Mouse (Mus musculus): ENCODE data around the gene Scgb3a1. TPM values are rescaled to one million over a fixed set of nuclear protein-coding genes. Genes with fewer than 3 reads are reported as not detected.

The Scgb3a1 gene
- polyA plus RNA-seq, 1 experiment = 19.7 TPM

DNA sequence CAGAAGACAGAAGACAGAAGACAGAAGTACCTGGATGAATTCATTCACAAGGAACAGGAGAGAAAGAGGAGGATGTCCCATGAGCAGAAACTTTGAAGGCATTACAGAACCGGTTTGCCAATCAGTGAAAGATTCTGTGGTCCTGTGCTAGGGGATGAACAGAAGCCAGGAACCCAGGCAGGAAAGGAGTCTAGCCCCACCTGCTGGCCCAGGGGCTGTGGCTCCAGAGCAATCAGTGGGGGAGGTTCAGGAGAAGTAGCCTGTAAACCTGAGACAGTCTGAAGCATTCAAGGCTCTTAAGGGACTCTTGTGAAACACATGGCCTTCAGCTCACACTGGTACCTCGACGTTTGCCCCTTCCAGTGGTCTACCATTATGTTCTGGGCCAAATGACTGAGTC lies 32.3 kb upstream of the Scgb3a1 start:
- no peak overlapping the region for H3K27ac ChIP-seq (ENCODE audit: insufficient read depth, low read depth, low read length)
- no peak for TF ChIP-seq CTCF (IDR thresholded peaks at IDR 0.05; ENCODE audit: extremely low read depth, insufficient read length, insufficient replicate concordance, low read depth, low read length)
- no peak for TF ChIP-seq POLR2A (IDR thresholded peaks at IDR 0.05; ENCODE audit: low read depth, low read length)
- 27% methylated on average over 3 of the region's 3 CpGs for WGBS
- no peaks in the 10 kb centered on the region; the same call in 1 of the 2 replicates for H3K27me3 ChIP-seq (ENCODE audit: control insufficient read depth, insufficient read depth, low read length)
- peaks cover 7% of the 10 kb centered on the region; the same call in 1 of the 2 replicates for H3K4me1 ChIP-seq (ENCODE audit: control insufficient read depth, insufficient read depth, insufficient read length, low read length)
- no peaks in the 10 kb centered on the region for H3K36me3 ChIP-seq (ENCODE audit: control insufficient read depth, insufficient read depth, low read length)
- no peak overlapping the region for H3K4me3 ChIP-seq (ENCODE audit: low read depth, low read length)

DNA sequence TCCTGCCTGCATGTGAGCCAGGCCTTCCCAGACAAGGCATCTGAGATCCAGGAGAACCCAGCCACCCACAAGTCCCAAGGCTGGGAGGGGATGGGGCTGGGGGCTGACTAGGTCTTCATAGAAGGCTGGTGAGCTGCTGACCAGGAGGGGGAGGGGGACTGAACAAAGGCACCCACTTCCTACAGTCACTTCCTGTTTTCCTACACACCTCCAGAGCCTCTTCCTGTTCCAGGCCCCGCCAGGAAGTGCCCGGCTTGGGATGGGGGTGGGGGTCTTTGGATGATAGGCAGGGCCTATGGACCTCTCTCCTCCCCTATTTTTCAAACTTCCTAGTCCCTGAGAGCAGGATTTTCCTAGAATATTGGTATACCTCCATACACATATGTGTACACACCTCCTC lies 31.2 kb upstream of the Scgb3a1 start:
- Histone ChIP-seq H3K27me3 (ENCODE audit: control insufficient read depth, insufficient read depth, low read length) (no peaks in the 10 kb centered on the region; the same call in 1 of the 2 replicates), H3K4me1 (ENCODE audit: control insufficient read depth, insufficient read depth, insufficient read length, low read length) (peaks cover 7% of the 10 kb centered on the region; the same call in 1 of the 2 replicates), H3K27ac (ENCODE audit: insufficient read depth, low read depth, low read length) (no peak overlapping the region), H3K36me3 (ENCODE audit: control insufficient read depth, insufficient read depth, low read length) (no peaks in the 10 kb centered on the region), H3K4me3 (ENCODE audit: low read depth, low read length) (no peak overlapping the region)
- 66% methylated on average over 2 of the region's 2 CpGs for WGBS
- TF ChIP-seq POLR2A (IDR thresholded peaks at IDR 0.05; ENCODE audit: low read depth, low read length) (no peak), CTCF (IDR thresholded peaks at IDR 0.05; ENCODE audit: extremely low read depth, insufficient read length, insufficient replicate concordance, low read depth, low read length) (no peak)

DNA sequence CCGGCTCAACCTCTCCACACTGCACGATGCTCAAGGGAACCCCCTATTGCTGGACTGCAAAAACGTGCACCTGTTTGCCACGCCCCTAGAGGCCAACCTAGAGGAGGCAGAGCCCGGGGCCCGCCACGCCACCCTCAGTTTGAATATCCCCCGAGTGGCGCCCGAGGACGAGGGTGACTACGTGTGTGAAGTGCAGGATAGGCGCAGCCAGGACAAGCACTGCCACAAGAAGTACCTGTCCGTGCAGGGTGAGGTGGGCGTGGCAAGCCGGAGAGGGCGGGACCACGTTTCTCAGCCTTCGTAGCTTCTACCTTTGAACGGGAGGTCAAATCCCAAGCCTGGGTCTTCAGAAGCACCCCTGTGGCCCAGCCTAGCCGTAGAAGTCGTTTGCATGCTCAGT lies 29.3 kb upstream of the Scgb3a1 start:
- Histone ChIP-seq H3K36me3 (ENCODE audit: control insufficient read depth, insufficient read depth, low read length) (no peaks in the 10 kb centered on the region), H3K4me3 (ENCODE audit: low read depth, low read length) (peak overlapping the region; percentile 27), H3K27ac (ENCODE audit: insufficient read depth, low read depth, low read length) (no peak overlapping the region), H3K27me3 (ENCODE audit: control insufficient read depth, insufficient read depth, low read length) (no peaks in the 10 kb centered on the region; the same call in 1 of the 2 replicates), H3K4me1 (ENCODE audit: control insufficient read depth, insufficient read depth, insufficient read length, low read length) (peaks cover 7% of the 10 kb centered on the region; the same call in 1 of the 2 replicates)
- WGBS = 9% methylated on average over 22 of the region's 22 CpGs
- TF ChIP-seq CTCF (IDR thresholded peaks at IDR 0.05; ENCODE audit: extremely low read depth, insufficient read length, insufficient replicate concordance, low read depth, low read length) (no peak), POLR2A (IDR thresholded peaks at IDR 0.05; ENCODE audit: low read depth, low read length) (no peak)

DNA sequence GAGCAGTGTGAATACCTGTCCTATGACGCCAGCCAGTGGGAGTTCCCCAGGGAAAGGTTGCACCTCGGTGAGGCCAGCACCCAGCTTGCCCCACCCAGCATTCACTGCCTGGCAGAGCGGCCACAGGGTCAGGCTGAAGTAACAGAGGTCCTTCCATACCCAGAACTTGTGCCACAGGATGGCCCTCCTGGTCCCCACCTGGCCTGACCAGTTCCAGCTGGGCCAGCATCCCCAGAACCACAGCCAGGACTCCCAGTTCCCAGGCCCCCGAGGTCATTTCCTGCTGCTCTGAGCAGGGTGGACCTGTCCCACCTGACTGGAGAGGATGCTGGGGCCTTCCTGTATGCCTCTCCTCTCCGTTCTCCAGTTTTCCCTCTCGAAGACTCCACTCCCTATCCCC lies 27.7 kb upstream of the Scgb3a1 start:
- H3K36me3 ChIP-seq (ENCODE audit: control insufficient read depth, insufficient read depth, low read length) = no peaks in the 10 kb centered on the region
- H3K4me3 ChIP-seq (ENCODE audit: low read depth, low read length) = no peak overlapping the region
- H3K27ac ChIP-seq (ENCODE audit: insufficient read depth, low read depth, low read length) = no peak overlapping the region
- H3K4me1 ChIP-seq (ENCODE audit: control insufficient read depth, insufficient read depth, insufficient read length, low read length) = peaks cover 7% of the 10 kb centered on the region; the same call in 1 of the 2 replicates
- H3K27me3 ChIP-seq (ENCODE audit: control insufficient read depth, insufficient read depth, low read length) = no peaks in the 10 kb centered on the region; the same call in 1 of the 2 replicates
- WGBS = 63% methylated on average over 6 of the region's 6 CpGs
- TF ChIP-seq CTCF (IDR thresholded peaks at IDR 0.05; ENCODE audit: extremely low read depth, insufficient read length, insufficient replicate concordance, low read depth, low read length) (no peak), POLR2A (IDR thresholded peaks at IDR 0.05; ENCODE audit: low read depth, low read length) (no peak)

DNA sequence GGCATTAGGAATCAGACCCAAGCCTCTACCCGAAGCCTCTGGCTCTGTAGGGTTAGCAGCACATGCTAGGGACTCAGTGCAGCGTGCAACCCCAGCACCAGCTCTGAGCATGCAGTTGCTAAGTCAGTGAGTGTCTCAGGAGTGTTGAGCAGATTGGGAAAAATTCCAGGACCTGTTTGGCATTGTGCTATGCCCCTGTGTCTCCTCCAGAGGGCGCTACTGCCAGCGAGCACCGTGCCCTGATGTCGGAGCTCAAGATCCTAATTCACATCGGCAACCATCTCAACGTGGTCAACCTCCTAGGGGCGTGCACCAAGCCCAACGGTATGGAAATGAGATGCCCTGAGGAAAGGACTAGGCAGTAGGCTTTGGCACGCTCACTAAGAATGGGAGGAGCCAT lies 27.0 kb upstream of the Scgb3a1 start:
- H3K27me3 ChIP-seq (ENCODE audit: control insufficient read depth, insufficient read depth, low read length) = no peaks in the 10 kb centered on the region; the same call in 1 of the 2 replicates
- no peak overlapping the region for H3K4me3 ChIP-seq (ENCODE audit: low read depth, low read length)
- H3K4me1 ChIP-seq (ENCODE audit: control insufficient read depth, insufficient read depth, insufficient read length, low read length) = peaks cover 7% of the 10 kb centered on the region; the same call in 1 of the 2 replicates
- 8% methylated on average over 11 of the region's 11 CpGs for WGBS
- H3K27ac ChIP-seq (ENCODE audit: insufficient read depth, low read depth, low read length) = no peak overlapping the region
- TF ChIP-seq POLR2A (IDR thresholded peaks at IDR 0.05; ENCODE audit: low read depth, low read length) (no peak), CTCF (IDR thresholded peaks at IDR 0.05; ENCODE audit: extremely low read depth, insufficient read length, insufficient replicate concordance, low read depth, low read length) (peak; percentile 29; the same call in 1 of the 2 replicates)
- no peaks in the 10 kb centered on the region for H3K36me3 ChIP-seq (ENCODE audit: control insufficient read depth, insufficient read depth, low read length)

DNA sequence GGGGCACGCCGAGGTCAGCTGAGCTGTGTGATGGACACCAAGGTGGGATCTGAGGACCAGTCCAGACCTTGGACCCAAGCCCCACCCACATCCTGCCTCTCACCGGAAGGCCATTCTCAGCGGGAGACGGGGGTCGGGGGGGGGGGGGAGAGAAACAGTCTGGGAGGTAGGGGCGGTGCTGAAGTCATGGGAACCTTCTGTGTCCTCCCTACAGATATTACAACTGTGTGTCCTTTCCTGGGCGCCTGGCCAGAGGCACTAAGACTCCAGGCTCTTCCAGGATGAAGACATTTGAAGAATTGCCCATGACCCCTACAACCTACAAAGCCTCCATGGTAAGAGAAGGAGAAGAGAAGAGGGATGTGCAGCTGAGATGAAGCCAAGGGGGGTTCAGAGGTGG lies 17.7 kb upstream of the Scgb3a1 start:
- no peaks in the 10 kb centered on the region for H3K4me1 ChIP-seq (ENCODE audit: control insufficient read depth, insufficient read depth, insufficient read length, low read length)
- WGBS = 46% methylated on average over 8 of the region's 8 CpGs
- no peaks in the 10 kb centered on the region for H3K36me3 ChIP-seq (ENCODE audit: control insufficient read depth, insufficient read depth, low read length)
- H3K27me3 ChIP-seq (ENCODE audit: control insufficient read depth, insufficient read depth, low read length) = no peaks in the 10 kb centered on the region
- H3K4me3 ChIP-seq (ENCODE audit: low read depth, low read length) = no peak overlapping the region
- no peak for TF ChIP-seq POLR2A (IDR thresholded peaks at IDR 0.05; ENCODE audit: low read depth, low read length)
- TF ChIP-seq CTCF (IDR thresholded peaks at IDR 0.05; ENCODE audit: extremely low read depth, insufficient read length, insufficient replicate concordance, low read depth, low read length) = no peak
- no peak overlapping the region for H3K27ac ChIP-seq (ENCODE audit: insufficient read depth, low read depth, low read length)

DNA sequence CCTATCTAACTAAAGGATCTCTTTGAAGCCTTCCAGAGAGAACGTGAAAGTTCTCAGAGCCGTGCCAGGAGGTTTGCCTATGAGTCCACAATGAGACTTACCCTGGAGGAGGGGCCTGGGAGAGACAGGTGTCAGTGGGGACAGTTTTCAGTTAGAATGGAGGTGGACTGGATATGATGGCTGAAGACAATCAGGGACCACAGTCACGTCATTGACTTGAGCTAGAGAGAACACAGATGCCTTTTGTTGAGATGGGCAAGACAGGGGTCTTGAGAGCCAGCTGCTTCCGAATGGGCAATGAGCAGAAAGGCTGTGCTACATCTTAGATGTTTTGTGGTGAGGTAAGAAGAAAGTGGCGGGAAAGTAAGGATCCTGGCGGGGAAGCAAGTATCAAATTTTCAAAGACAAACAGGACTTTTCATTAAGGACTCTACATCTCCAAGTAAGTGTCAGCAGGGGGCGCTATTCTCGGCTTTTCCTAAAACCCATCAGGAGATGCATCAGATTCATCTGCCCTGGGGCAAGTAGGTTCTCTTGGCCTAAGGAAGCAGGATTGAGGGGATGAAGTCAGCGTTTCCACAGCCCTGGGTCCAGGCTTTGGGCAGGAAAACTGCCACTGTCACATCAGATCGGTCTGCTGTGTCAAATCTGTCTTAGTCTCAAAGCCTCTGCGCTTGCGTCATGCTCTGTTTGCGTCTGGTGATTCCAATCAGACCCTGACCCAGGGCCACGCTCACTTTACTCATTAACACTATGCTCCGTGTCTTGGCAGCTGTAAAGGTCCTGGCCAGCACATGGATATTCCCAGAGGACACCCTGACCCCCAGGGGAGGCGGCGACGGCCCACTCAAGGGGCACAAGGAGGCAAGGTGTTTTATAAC lies 13.1 kb upstream of the Scgb3a1 start:
- Histone ChIP-seq H3K27ac (ENCODE audit: insufficient read depth, low read depth, low read length) (no peak overlapping the region), H3K4me3 (ENCODE audit: low read depth, low read length) (no peak overlapping the region), H3K4me1 (ENCODE audit: control insufficient read depth, insufficient read depth, insufficient read length, low read length) (no peaks in the 10 kb centered on the region), H3K36me3 (ENCODE audit: control insufficient read depth, insufficient read depth, low read length) (no peaks in the 10 kb centered on the region), H3K27me3 (ENCODE audit: control insufficient read depth, insufficient read depth, low read length) (no peaks in the 10 kb centered on the region)
- WGBS = 47% methylated on average over 18 of the region's 18 CpGs
- TF ChIP-seq CTCF (IDR thresholded peaks at IDR 0.05; ENCODE audit: extremely low read depth, insufficient read length, insufficient replicate concordance, low read depth, low read length) (peak; percentile 52; the same call in 1 of the 2 replicates), POLR2A (IDR thresholded peaks at IDR 0.05; ENCODE audit: low read depth, low read length) (no peak)
